Mouse (Mus musculus): ENCODE results near the gene Icam1. TPM values are rescaled to one million over a fixed set of nuclear protein-coding genes. Genes with fewer than 3 reads are reported as not detected.

Gene Icam1
- polyA plus RNA-seq, 1 experiment from 2014 or later = 0.06 TPM

DNA sequence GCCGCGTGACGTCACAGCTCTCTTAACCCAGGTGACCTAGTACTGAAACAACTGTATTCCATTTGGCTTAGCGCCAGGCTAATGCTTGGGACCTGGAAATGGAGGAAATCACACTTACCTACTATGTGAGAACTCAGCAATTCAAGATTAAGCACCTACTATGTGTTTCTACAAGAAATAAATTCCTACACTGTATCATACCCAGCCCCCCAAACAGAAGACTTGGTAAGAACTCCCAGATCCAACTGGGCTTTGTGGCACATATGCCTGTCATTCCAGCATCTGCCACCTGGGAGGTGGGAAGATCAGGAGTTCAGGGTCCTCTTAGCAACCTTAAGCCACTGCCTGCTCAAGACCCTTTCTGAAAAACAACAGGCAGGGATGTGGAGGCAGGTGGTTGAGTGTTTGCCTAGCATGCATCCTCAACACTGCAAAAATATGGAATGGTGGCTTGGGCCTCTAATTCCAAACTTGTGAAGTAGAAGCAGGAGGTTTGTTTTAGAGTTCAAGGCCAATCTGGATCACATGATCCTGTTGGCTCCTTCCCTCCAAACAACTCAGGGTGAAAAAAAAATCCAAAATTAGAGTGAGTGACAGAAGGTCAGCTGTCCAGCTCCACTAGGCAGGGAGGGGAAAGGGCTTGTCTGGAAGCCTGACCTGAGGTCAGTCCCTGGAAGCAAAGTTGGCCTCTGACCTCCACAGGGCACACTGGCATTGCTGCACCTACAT, 38.7 kb upstream of the Icam1 start:
- in situ Hi-C loops (cut with MboI; ENCODE audit: low pct_unique_long_range_greater_than_20kb) = no loop called here
- ChIA-PET POLR2A (no interaction called here), CTCF (interaction anchor here (1.2 kb wide), 1 partner anchor 21 kb away, joined by 3 read pairs; no protein-coding TSS in a partner anchor)
- DNase-seq (ENCODE audit: low read depth, low spot score) (no peak), ATAC-seq (no peak)
- H3K27me3 ChIP-seq = no peaks in the 10 kb centered on the region
- no peak for TF ChIP-seq CTCF (IDR thresholded peaks at IDR 0.05)

DNA sequence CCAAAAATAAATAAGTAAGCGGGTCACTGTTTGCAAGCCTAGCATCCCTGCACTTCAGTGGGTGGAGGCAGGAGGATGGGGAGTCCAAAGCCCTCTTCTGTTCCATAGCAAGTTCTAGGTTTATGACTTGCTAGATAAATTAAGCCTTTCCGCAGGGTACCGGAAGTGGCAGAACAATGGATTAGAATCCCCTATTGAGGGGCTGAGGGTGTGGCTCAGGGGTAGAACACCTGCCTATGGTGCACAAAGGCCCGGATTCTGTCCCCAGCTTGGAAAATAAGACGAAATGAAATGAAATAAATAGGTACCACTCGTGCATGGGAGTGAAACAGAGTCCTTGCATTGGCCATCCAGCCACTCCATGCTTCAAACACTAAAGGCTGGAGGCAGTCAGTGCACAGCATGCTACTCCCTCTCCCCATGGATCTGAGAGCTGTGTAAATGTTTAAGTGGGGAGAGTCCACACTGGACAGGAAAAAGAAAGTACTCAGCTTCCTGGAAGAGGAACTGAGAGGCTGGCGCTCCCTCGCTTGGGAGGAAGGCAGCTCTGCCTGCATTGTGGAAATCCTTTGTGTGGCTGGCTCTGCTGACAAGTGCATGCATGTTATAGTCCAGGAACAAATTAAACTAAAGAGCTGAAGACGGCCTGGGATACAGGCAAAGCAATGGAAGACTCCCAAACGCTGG, 37.2 kb upstream of the Icam1 start:
- H3K27me3 ChIP-seq = peaks cover 4% of the 10 kb centered on the region
- no peak for ATAC-seq
- ChIA-PET CTCF (interaction anchor here (1.2 to 1.7 kb wide), 2 partner anchors 16 to 20 kb away, joined by 3 to 6 read pairs; no protein-coding TSS in a partner anchor), POLR2A (interaction anchor here (0.6 kb wide), 2 partner anchors 8 to 14 kb away, joined by 3 to 4 read pairs; no protein-coding TSS in a partner anchor)
- in situ Hi-C loops (cut with MboI; ENCODE audit: low pct_unique_long_range_greater_than_20kb) = no loop called here
- DNase-seq (ENCODE audit: low read depth, low spot score) = no peak
- TF ChIP-seq CTCF (IDR thresholded peaks at IDR 0.05) = no peak

- in situ Hi-C loops (cut with MboI; ENCODE audit: low pct_unique_long_range_greater_than_20kb) = no loop called here
- ChIA-PET POLR2A (interaction anchor here (0.6 kb wide), 1 partner anchor 14 kb away, joined by 3 read pairs; no protein-coding TSS in a partner anchor), CTCF (interaction anchor here (1.2 to 1.7 kb wide), 2 partner anchors 15 to 19 kb away, joined by 3 to 6 read pairs; no protein-coding TSS in a partner anchor)
- TF ChIP-seq CTCF (IDR thresholded peaks at IDR 0.05) = no peak
- no peak for DNase-seq (ENCODE audit: low read depth, low spot score)
- ATAC-seq = no peak
- peaks cover 5% of the 10 kb centered on the region for H3K27me3 ChIP-seq
These were observed 36.6 kb upstream of the Icam1 start for GRCm38 (mm10) chr9:20979181-20979580.

- no peak for TF ChIP-seq CTCF (IDR thresholded peaks at IDR 0.05)
- ATAC-seq = no peak
- in situ Hi-C loops (cut with MboI; ENCODE audit: low pct_unique_long_range_greater_than_20kb) = no loop called here
- H3K27me3 ChIP-seq = peaks cover 5% of the 10 kb centered on the region
- ChIA-PET POLR2A (no interaction called here), CTCF (interaction anchor here (1.7 kb wide), 1 partner anchor 19 kb away, joined by 6 read pairs; no protein-coding TSS in a partner anchor)
- DNase-seq (ENCODE audit: low read depth, low spot score) = no peak
These were observed 36.0 kb upstream of the Icam1 start for GRCm38 (mm10) chr9:20979769-20980168.

- CTCF ChIA-PET = interaction anchor here (1.1 to 1.6 kb wide), 2 partner anchors 12 to 17 kb away, joined by 3 to 5 read pairs; no protein-coding TSS in a partner anchor
- peaks cover 5% of the 10 kb centered on the region for H3K27me3 ChIP-seq
- DNase-seq (ENCODE audit: low read depth, low spot score) (no peak), ATAC-seq (no peak)
- POLR2A ChIA-PET = interaction anchor here (1.1 kb wide), 1 partner anchor 9 kb away, joined by 3 read pairs; no protein-coding TSS in a partner anchor
- no peak for TF ChIP-seq CTCF (IDR thresholded peaks at IDR 0.05)
- in situ Hi-C loops (cut with MboI; ENCODE audit: low pct_unique_long_range_greater_than_20kb) = no loop called here
These were observed 33.6 kb upstream of the Icam1 start for GRCm38 (mm10) chr9:20982171-20982570.

DNA sequence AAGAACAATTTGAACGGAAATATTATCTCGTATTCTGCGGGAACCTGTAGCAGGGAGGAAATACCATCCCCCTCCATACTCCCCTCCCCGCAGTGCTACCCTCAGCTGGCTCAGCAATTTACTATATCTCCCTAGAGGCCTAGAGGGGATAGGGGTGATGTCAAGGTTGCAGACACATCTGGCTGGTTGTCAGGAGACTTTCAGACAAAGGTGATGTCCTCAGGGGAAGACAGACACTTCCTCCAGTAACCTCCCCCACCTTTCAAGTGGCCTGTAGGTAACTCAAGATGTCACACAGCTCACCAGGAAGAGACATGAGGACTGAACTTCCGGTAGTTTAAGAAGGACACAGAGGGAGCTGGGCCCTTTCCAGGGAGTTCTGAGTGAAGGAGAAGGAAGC, 32.6 kb upstream of the Icam1 start:
- H3K27me3 ChIP-seq = peaks cover 5% of the 10 kb centered on the region
- POLR2A ChIA-PET = interaction anchor here (1.1 kb wide), 1 partner anchor 10 kb away, joined by 3 read pairs; no protein-coding TSS in a partner anchor
- DNase-seq (ENCODE audit: low read depth, low spot score) (no peak), ATAC-seq (no peak)
- CTCF ChIA-PET = interaction anchor here (0.8 kb wide), 1 partner anchor 16 kb away, joined by 3 read pairs; no protein-coding TSS in a partner anchor
- TF ChIP-seq CTCF (IDR thresholded peaks at IDR 0.05) = no peak
- in situ Hi-C loops (cut with MboI; ENCODE audit: low pct_unique_long_range_greater_than_20kb) = no loop called here

DNA sequence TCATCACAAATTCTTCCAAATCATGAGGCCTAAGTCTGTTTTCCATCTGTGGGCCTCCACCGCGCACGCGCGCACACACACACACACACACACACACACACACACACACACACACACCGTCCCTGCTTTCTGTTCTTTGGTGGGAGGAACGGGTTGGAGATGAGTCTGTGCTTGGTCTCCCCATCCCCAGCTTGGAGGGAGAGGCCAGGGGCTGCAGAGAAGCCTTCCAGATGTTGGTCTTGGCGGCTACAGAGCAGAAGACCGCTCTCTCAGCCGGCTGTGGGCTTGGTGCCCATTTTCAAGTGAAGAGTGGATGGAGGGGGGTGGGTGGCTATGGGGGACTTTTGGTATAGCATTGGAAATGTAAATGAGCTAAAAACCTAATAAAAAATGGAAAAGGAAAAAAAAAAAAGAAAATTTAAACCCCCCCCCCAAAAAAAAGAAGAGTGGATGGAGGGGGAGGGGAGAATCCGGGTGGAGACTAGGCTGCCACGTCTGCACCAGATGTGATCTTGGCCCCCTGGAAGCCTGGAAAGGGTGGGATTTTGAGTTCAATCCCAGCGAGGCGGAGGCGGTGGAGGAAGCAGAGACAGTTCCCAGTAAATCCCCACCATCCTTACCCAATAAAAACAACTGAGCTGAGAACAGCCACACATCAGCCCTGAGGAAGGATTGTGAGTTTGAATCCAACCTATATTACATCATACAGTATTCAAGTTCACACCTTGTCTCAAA, 28.7 kb upstream of the Icam1 start:
- ChIA-PET CTCF (no interaction called here), POLR2A (interaction anchor here (0.5 to 1.2 kb wide), 3 partner anchors 9 to 86 kb away, joined by 3 to 9 read pairs (median 4); no protein-coding TSS in a partner anchor)
- peaks cover 5% of the 10 kb centered on the region for H3K27me3 ChIP-seq
- no peak for TF ChIP-seq CTCF (IDR thresholded peaks at IDR 0.05)
- DNase-seq (ENCODE audit: low read depth, low spot score) (no peak), ATAC-seq (no peak)
- in situ Hi-C loops (cut with MboI; ENCODE audit: low pct_unique_long_range_greater_than_20kb) = no loop called here

GRCm38 (mm10) chr9:20987953-20988352, 27.8 kb upstream of the Icam1 start:
- H3K27me3 ChIP-seq = peaks cover 5% of the 10 kb centered on the region
- TF ChIP-seq CTCF (IDR thresholded peaks at IDR 0.05) = no peak
- ChIA-PET CTCF (no interaction called here), POLR2A (no interaction called here)
- ATAC-seq (no peak), DNase-seq (ENCODE audit: low read depth, low spot score) (no peak)
- in situ Hi-C loops (cut with MboI; ENCODE audit: low pct_unique_long_range_greater_than_20kb) = no loop called here

- ATAC-seq = peak; percentile 26
These were observed 24.9 kb upstream of the Icam1 start for GRCm38 (mm10) chr9:20990861-20991260.

DNA sequence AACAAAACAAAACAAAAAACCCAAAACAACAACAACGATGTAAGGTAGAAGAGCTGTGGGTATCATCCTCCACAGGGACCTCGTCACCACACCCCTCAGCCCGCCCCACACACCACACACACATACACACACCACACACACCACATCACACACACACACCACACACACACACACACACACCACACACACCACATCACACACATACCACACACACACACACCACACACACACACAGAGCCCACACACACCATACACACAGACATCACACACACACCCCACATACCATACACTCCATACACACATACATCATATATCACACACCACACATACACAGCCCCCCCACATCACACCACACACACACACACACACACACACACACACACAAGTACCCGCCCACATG, 24.2 kb upstream of the Icam1 start:
- no peak for TF ChIP-seq CTCF (IDR thresholded peaks at IDR 0.05)
- DNase-seq (ENCODE audit: low read depth, low spot score) (no peak), ATAC-seq (no peak)
- no peaks in the 10 kb centered on the region for H3K27me3 ChIP-seq
- ChIA-PET POLR2A (no interaction called here), CTCF (interaction anchor here (0.9 kb wide), 1 partner anchor 43 kb away, joined by 3 read pairs; no protein-coding TSS in a partner anchor)
- in situ Hi-C loops (cut with MboI; ENCODE audit: low pct_unique_long_range_greater_than_20kb) = no loop called here

More at GRCm38 (mm10) chr9:20990861-20991260, 24.9 kb upstream of the Icam1 start:
- CTCF ChIA-PET = interaction anchor here (0.9 kb wide), 1 partner anchor 42 kb away, joined by 3 read pairs; no protein-coding TSS in a partner anchor
- POLR2A ChIA-PET = no interaction called here
- no peaks in the 10 kb centered on the region for H3K27me3 ChIP-seq
- in situ Hi-C loops (cut with MboI; ENCODE audit: low pct_unique_long_range_greater_than_20kb) = no loop called here
- no peak for DNase-seq (ENCODE audit: low read depth, low spot score)
- TF ChIP-seq CTCF (IDR thresholded peaks at IDR 0.05) = no peak
